Mouse (Mus musculus): ENCODE measurements around the gene Fhl2.

Fhl2 gene

GRCm38 (mm10) chr1:43196661-43197241 is at the start of gene Fhl2:
Gene Fhl2, minus strand, starts transcription at chr1:43196984.
- TF ChIP-seq GATA4 (IDR thresholded peaks at IDR 0.05; ENCODE audit: insufficient replicate concordance, low read length) = no peak

GRCm38 (mm10) chr1:43245014-43245413 is 48.2 kb upstream of the Fhl2 start:
- TF ChIP-seq GATA4 (IDR thresholded peaks at IDR 0.05; ENCODE audit: insufficient replicate concordance, low read length) = no peak

- TF ChIP-seq GATA4 (IDR thresholded peaks at IDR 0.05; ENCODE audit: insufficient replicate concordance, low read length) = no peak
These were observed 44.4 kb upstream of the Fhl2 start for GRCm38 (mm10) chr1:43241208-43241607.

GRCm38 (mm10) chr1:43239796-43240313 is 43.1 kb upstream of the Fhl2 start:
- no peak for TF ChIP-seq GATA4 (IDR thresholded peaks at IDR 0.05; ENCODE audit: insufficient replicate concordance, low read length)

- TF ChIP-seq GATA4 (IDR thresholded peaks at IDR 0.05; ENCODE audit: insufficient replicate concordance, low read length) = no peak
These were observed 41.7 kb upstream of the Fhl2 start for GRCm38 (mm10) chr1:43238471-43238870.

- no peak for TF ChIP-seq GATA4 (IDR thresholded peaks at IDR 0.05; ENCODE audit: insufficient replicate concordance, low read length)
These were observed 40.8 kb upstream of the Fhl2 start for GRCm38 (mm10) chr1:43237360-43238235.

GRCm38 (mm10) chr1:43225531-43226151 is 28.9 kb upstream of the Fhl2 start:
- TF ChIP-seq GATA4 (IDR thresholded peaks at IDR 0.05; ENCODE audit: insufficient replicate concordance, low read length) = no peak

- no peak for TF ChIP-seq GATA4 (IDR thresholded peaks at IDR 0.05; ENCODE audit: insufficient replicate concordance, low read length)
These were observed 28.2 kb upstream of the Fhl2 start for GRCm38 (mm10) chr1:43224943-43225342.

GRCm38 (mm10) chr1:43224171-43224570 is 27.4 kb upstream of the Fhl2 start:
- TF ChIP-seq GATA4 (IDR thresholded peaks at IDR 0.05; ENCODE audit: insufficient replicate concordance, low read length) = no peak

GRCm38 (mm10) chr1:43223097-43223496 is 26.3 kb upstream of the Fhl2 start:
- TF ChIP-seq GATA4 (IDR thresholded peaks at IDR 0.05; ENCODE audit: insufficient replicate concordance, low read length) = no peak

- no peak for TF ChIP-seq GATA4 (IDR thresholded peaks at IDR 0.05; ENCODE audit: insufficient replicate concordance, low read length)
These were observed 21.4 kb upstream of the Fhl2 start for GRCm38 (mm10) chr1:43218016-43218680.

- TF ChIP-seq GATA4 (IDR thresholded peaks at IDR 0.05; ENCODE audit: insufficient replicate concordance, low read length) = no peak
These were observed 18.8 kb upstream of the Fhl2 start for GRCm38 (mm10) chr1:43215601-43216000.

- no peak for TF ChIP-seq GATA4 (IDR thresholded peaks at IDR 0.05; ENCODE audit: insufficient replicate concordance, low read length)
These were observed 14.5 kb upstream of the Fhl2 start for GRCm38 (mm10) chr1:43211274-43211673.

GRCm38 (mm10) chr1:43210285-43210684 is 13.5 kb upstream of the Fhl2 start:
- no peak for TF ChIP-seq GATA4 (IDR thresholded peaks at IDR 0.05; ENCODE audit: insufficient replicate concordance, low read length)

GRCm38 (mm10) chr1:43207147-43207546 is 10.4 kb upstream of the Fhl2 start:
- TF ChIP-seq GATA4 (IDR thresholded peaks at IDR 0.05; ENCODE audit: insufficient replicate concordance, low read length) = no peak

All from liver, adult (tissue).